Mouse (Mus musculus) WW6 (cell line): ENCODE data around the gene Zfp423.

ENCODE experiments used
- DNase-seq: peaks from one replicate; pipeline ENCODE4 v3.0.0-alpha.2; 2013; ENCODE audit warnings: low read depth, low spot score

Zfp423 gene

DNA sequence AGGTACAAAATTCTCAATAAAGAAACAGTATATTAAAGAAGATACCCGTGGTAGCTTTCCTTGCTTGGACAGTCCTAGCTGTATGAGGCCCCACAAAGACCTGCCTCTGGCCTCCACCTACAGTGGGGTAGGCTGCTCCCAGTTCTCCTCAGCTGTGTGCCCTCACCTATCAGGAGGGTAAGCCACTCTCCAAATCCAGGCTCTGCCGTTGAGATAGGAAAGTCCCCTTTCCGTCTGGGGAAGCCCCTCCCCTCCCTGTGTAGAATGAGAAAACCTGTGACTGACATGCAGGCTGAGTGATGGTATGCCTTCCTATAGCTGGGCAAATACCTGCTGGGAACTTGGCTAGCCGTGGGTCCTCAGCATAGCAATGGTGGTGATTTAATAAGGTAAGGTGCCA, 257.8 kb downstream of the Zfp423 start:
- DNase-seq: no peak

DNA sequence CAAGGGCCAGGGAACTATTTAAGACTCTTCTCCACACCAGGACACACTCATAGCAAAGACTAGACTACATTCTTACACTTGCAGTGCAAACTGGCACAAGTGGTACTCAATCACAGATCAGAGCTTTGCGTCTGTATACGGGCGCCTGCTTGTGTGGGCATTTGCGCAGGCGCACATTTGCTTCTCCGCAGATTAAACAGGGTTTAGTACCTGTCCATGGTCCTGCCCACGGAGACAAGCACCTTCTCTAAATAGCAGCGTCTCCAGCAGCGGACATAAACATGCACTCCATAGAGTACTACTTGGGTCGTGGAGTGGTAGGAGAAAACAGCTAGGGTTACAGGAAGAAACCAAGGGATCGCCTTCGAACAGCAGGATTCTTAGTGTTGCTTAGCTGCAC, 259.1 kb downstream of the Zfp423 start:
- peak; percentile 62 for DNase-seq

DNA sequence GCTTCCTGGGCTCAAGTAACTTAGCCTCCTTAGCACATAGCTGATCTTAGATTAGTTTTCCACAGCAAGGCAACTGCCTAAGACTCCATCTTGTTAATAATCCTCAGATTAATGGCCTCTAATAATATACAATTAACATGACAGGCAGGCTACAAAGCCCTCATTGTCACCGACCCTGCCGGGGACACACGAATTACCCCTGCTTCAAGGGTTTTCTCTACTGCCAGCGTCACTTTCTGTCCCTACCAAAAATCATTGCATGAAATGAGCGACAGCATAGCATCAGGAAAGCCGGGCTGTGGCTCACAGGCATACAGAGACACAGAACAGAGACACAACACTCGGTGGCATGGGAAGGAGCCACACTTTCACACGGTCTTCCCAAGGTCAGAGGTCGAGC, 262.3 kb downstream of the Zfp423 start:
- no peak for DNase-seq

DNA sequence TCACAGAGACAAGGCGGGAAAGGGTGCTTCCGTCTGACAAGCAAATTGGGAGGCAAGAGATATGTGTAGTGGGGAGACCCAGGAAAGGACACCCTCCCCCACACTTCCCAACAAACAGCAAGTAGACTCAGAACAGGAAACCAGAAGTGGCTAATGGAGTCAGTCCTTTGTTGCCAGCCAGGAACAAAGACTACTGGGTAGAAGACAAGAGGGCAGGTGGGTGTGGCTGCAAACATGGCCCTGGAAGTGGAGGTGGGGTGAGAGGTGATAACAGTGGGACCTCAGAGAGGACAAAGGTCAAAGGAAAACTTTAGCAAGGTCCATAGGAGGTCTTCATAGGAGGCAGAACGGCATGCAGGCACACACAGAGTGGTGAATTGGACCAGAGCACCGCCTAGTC, 265.7 kb downstream of the Zfp423 start:
- DNase-seq: no peak

DNA sequence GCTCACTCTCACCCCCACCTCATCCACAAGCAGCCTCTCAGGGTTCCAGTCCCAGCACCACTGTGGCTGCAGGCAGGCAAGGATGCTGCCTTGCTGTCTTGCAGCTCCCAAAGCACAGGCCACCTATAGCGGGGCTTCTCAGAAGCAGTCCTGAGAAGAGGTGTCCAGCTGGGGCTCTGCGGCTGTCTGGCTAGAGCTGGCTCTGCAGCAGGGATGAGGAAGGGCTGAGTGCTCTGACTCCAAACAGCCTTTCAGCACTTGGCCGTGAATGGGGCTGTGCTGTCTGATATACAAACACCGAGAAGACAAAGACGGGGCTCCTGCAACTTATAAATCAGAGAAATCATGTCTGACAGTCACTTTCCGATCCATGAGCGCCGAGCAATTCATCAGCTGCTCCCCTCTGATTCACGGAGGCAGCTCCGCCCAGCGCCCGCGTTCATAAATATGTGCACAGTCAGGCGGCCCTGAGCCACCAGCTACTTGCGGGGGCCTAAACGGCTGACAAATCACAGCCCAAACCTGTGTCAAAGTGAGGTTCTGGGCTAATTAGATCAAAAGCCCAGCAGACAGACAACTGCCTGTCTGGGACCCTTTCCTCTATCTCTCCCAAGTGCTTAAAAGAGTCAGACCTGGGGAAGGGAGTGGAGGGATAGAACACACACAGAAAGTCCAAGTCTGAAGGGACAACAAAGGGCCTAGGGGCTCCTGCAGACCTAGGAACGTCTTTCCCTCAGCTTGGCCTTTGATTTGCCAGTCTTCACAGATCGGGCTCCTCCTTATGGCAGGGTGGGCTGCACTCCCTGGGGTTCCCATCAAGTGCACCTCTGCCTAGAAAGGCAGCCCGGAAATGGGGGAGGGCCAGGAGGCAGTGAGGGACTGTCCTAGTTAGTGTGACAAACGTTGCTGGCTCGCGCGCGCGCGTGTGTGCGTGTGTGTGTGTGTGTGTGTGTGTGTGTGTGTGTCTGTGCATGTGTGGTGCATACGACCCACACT, 269.0 kb downstream of the Zfp423 start:
- DNase-seq: no peak

DNA sequence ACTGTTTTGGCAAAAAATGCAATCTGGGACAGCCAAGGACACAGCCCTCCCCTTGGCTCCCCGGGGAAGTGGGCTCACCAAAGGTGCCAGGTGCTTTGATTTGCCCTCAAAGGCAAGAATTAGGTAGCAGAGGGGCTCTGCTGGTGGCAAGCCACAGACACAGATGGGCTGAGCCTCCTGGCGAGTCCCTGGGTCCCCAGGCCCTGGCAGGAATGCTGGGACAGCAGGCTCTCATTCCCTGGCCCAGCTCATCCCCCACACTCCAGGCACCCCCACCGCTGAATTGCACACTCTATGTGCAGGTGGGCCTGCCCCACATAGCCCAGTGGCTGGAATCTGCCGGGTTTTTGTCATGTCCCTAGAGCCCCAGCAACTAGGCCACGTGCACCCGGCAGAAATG, 270.2 kb downstream of the Zfp423 start:
- no peak for DNase-seq

DNA sequence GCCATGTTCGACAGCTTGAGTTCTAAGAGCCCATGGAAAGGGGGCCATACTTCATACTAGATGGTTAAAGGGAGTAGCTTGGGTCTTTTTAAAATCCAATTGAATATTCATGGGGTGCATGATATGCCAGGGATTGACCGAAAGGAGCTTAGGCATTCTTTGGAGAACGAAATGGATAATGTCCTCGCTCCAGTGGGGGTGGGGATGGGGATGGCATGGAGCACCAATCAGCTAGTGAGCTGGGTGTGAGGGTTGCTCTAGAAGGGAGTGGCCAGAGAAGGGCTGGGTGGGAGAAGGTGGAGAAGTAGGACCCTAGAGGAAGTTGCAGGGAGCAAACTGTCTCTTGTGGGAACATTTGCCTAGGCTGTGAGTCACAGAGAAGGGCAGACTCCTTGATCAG, 271.0 kb downstream of the Zfp423 start:
- DNase-seq: no peak

DNA sequence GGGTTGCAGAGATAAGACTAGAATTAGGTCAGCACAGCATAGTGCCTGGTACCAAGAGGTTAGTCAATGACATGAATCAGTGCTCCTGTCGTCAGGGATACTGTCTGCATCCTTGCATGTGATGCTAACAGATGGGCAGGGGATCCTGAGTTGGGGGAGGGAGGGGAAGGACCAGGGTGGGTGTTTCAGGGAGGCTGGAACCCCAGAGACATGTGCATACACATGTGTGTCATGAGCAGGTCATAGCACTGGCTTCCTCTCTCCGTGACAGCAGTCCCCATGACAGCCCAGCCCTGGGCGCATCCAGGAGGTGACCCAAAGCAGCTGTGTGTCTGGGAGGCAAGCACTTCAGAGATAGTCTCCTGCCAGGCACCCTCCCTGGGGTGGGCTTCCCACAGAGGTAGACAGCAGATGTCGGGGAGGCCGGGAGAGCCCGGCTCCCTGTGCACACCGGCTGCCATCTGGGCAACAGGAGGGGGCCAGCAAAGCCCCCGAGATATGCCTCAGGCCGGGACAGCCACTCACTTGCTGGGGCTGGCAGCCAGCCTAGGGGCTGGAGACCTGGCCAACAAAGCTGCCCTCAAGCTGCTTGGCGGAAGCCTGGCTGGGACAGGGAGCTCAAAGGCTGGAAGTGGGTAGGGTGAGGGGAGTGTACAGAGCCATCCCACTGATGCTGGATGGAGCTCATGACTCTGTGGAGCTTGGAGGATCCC, 272.3 kb downstream of the Zfp423 start:
- no peak for DNase-seq

DNA sequence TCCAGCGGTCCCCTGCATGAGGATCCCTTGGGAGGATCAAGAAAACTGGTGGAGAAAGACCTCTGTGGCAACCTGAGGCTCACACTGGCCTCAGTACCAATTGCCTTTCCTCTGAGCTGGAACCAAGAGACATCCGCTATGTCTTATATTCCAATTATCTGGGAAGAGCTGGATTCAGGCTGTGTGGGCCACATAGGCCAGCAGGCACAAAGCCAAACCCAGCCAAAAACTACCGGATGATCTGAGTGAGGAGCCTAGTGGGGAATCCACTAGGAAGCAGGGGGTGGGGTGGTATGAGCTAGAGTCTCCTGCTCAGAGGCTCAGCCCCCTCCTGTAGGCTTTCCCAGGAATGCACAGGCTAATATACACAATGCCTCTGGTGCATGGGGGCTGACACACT, 273.4 kb downstream of the Zfp423 start:
- no peak for DNase-seq

DNA sequence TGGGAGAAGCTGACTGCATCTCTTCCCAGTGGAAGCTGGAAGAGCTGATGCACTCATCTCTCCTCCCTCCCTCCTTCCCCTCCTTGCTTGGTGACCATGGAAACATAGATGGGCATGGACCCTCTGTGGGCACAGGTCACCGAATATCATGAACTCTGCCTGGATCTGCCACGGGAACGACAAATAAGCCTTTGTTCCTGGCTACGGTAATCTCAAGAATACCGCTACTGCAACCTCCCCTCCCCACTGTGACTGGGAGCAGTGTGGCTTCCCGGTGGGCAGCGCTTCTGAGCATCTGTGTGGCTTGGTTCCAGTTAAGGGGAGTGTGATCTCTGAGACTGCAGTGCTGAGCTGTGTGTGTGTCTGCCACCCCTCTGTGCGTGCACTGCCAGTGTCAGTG, 274.0 kb downstream of the Zfp423 start:
- no peak for DNase-seq

DNA sequence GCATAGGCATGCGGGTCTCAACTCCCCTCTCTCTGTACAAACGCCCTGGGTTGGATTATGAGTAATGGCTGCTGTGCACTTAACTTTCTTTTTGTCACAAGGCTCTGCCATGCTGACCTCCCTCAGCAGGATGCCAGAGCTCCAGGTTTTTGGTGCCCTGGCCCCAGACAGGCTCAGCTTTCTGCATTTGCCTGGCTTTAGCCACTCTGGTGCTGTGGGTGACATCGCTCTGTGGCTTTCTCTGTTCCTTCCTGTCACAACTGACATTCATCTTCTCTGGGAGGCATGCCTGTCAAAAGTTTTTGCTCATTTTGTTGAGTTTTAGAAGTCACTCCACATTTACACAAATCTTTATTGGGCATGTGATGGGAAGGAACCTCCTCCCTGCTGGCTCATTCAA, 277.3 kb downstream of the Zfp423 start:
- DNase-seq: no peak

DNA sequence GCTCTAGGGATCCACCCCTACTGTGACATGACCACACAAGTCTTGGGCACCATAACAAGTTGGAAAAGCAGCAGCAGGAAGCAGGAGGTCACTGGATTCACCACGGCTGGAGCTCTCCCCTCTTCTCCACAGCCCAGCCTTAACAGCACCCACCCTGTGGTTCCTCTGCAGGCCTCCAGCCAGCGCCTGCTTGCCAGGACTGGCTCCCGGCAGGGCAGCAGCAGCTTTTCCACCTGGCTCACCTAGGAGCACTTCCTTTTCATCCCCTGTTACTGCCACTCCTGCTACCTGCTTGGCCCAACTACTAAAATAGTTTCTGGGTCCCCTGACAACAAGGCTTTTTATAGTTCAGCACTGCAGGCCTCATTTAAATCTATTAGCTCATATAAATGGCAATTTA, 279.4 kb downstream of the Zfp423 start:
- no peak for DNase-seq

DNA sequence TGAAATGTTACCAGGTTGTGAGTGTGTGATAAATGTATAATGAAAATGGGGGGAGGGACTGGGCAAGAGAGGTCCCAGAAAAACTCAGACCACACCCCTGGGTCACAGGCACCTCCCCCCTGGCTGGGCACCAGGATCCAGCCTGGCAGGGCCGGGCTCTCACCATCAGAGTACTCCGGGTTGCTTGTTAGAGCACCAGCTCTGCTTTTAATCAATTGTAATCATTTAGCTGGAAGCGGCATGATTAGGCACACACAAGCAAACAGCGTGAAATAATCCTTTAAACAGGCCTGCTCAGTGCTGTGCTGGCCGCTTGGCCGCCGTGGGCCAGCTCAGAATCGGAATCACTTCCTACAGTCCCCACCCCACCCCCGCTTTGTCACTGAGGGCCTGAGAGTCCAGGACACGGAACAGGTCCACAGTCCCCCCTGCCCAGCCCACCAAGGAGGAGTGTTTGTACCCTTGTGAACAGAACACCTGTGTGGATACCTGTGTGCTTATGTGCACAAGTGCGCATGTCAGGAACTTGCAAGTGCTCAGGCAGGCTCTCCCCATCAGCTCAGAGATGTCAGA, 279.9 kb downstream of the Zfp423 start:
- no peak for DNase-seq

DNA sequence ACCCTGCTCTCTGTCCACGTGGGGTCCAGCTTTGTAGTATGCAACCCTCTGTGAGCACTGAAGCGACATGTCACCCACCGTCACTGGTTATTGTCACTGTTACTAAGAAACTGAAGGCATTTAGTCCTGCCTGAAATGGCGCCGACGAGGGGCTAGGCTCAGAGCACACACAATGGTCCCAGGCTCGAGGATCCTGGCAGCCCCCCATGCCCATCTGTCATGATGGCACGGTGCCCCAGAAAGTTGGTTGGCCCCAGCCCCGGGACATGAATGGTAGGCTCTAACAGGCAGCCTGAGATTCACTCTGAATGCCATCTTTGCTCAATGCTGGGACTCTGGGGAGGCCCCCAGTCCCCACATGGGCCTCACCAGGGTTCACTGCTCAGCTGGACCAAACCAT, 284.0 kb downstream of the Zfp423 start:
- no peak for DNase-seq

DNA sequence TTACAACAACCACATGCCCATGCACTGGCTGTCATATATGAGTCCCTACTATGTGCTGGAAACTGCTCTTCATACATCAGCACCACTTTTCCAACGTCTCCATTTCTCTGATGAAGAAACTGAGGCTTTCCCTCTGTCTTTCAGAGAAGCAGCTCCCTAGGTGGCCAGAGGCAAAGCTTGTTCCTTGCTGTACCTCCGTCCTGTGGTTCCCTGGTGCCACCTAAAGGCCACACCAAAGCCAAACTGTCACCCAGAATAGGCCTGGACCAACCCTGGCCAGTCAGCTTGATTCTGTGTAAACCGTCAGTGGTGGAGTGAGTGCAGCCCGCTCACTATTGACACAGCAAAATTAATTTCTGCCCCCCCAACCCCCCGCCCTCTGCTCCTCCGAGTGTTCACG, 285.2 kb downstream of the Zfp423 start:
- DNase-seq: no peak

DNA sequence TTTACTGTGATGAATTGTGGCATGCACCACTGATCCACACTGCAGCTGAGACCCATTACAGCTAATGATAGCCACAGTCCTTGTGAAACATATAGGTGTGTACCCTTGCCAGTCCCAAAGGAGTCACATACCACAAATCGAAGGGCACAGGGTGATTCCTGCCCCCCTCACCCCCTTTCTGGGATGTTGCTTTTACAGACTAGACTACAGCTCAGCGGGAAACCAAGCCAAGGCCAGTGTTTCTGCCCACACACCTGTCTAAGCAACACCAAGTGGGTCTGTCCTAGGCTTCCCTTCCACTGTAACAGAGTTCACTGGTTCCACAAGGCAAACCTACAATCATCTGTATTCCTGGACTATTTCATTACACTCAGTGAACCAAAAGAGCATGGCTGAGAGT, 287.2 kb downstream of the Zfp423 start:
- no peak for DNase-seq

DNA sequence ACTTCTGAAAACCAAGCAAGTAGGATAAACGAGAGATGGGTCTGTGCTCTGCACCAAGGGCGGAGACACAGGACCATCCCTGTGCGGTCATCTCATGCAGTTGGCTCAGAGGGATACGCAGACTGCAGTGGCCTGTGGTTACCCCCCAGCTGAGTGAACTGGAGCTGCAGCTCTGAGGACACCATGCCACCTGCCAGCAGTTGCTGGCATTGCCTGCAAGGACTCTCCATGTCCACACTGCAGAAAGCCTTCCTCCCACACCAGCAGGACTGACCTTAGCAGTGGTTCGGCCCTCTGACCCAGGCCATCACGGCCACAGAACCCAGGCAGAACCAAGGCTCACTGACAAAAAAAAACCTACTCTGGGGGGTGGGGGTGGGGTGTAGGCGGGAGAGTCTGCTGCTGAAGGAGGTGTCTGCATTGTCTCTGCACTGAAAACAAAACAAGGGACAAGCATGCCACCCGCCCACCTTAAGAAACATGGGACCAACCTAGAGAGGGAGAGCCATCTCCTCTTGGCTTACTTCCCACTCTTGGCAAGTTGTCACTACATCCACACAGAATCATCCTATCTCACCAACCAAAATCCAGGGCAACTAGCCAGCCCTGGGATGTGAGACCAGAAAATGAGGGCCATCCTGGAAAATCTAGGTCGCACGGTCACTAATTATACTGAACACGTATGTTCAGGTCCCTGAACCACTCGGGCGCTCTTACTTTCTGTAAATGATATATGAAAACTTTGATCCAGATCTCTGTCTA, 288.0 kb downstream of the Zfp423 start:
- DNase-seq: no peak

DNA sequence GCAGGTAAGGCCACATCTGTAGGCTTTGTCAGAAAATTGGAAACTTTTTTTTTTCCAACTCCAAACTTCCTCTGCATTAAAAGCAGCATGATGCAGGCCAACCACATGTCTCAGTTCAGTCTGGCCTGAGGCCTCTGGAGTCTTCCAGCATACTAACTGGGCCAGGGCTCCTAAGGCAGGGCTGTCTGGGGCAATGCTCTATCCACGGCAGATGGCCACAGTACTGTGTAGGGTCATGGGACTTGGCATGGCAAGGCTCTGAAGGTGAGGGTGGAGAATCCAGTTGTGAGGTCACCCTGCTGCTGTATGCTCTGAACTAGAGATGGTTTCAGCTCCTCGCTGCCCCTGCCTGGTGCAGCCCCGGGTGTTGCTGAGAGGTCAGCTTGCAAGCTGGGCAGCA, 289.2 kb downstream of the Zfp423 start:
- DNase-seq: no peak

DNA sequence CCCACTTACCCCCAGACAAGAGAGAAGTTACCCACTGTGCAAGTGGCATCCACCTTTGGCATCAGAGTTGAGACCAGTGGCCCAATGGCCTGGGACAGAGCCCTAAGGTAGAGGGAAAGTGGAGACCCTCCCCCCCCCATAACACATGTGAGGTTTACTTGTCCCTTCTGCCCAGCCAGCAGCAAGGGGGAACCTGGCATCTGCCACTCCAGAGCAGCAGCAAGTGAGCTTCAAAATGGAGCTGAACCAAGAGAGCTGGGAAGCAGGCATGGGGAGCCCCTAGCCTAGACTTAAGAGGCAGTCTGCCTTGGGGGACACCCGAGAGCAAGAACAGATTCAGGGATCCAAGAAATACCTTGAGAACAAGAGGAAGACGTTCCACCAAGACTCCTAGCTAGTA, 290.7 kb downstream of the Zfp423 start:
- DNase-seq: no peak

DNA sequence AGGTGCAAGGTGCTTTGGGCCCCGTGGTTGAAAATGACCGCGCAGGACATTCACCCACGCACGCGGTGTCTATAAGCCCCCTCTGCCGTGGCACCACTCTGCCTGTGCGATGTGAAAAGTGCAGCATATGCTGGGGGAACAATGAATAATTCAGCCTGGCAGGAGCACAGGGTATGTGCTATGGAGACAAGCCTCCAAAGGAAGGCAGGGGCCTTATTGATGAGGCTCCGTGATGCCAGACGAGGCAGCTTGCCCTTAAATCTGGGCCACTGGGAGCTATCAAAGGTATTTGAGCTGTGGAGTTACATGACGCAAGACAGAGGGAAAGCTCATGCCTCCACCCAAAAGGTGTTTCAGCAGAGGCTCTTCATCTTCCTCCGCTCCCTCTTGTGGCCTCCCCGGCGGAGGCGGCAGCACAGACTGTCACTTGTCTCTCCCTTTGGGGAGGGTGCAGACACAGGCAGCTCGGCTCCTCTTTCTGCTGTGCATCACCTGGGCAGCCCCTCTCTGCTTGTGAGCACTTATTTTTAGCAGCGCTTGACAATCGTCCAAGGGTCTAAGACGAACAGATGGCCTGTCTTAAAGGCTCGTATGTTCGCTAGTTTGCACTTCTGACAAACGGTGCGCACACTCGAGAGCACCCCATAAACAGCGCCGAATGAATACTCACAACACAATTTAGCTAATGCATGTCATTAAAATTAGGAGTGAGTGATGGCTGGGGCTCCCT, 291.3 kb downstream of the Zfp423 start:
- DNase-seq: no peak

DNA sequence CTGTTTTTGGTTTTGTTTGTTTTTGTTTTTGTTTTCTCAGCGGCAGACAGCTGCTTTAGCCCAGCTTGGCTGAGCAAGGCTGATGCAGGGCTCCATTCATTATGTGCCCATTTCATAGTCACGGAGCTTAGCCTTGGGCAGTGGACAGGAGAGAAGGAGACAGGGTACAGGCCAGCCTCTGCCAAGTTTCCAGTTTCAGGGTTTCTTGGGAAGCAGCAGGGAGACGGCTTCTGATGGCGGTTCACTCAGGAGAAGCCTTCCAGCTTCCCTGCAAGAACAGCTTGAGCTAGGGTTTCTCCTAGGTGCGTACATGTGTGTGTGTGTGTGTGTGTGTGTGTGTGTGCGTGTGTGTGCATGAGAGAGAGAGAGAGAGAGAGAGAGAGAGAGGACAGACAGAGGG, 292.1 kb downstream of the Zfp423 start:
- DNase-seq: no peak
